Mouse (Mus musculus) layer of hippocampus, adult 11-12 months (tissue): ENCODE measurements at regions not wholly inside any gene's neighbourhood (a gene's known extent, or its start where the extent isn't known, plus 50 kb on each side); places are given as distances from the start of the nearest gene placed in this dataset.

Experiments used
- DNase-seq: peaks from one replicate; pipeline ENCODE4 v3.0.0; 2022; ENCODE audit warnings: low spot score

- no peak for DNase-seq
These were observed 54.7 kb downstream of the Spry2 start for GRCm38 (mm10) chr14:105841888-105842287.

- DNase-seq = no peak
These were observed 59.1 kb downstream of the Spry2 start for GRCm38 (mm10) chr14:105837533-105837932.

GRCm38 (mm10) chr14:105830701-105831100 is 65.9 kb downstream of the Spry2 start:
- DNase-seq = no peak

GRCm38 (mm10) chr14:105830301-105830700 is 66.3 kb downstream of the Spry2 start:
- no peak for DNase-seq

- DNase-seq = no peak
These were observed 73.5 kb downstream of the Spry2 start for GRCm38 (mm10) chr14:105823129-105823528.

GRCm38 (mm10) chr14:105822653-105823052 is 74.0 kb downstream of the Spry2 start:
- DNase-seq = no peak

GRCm38 (mm10) chr14:105819534-105819933 is 77.1 kb downstream of the Spry2 start:
- no peak for DNase-seq

- DNase-seq = no peak
These were observed 77.8 kb downstream of the Spry2 start for GRCm38 (mm10) chr14:105818841-105819240.

- DNase-seq = no peak
These were observed 79.1 kb downstream of the Spry2 start for GRCm38 (mm10) chr14:105817481-105817880.

GRCm38 (mm10) chr14:105815827-105816226 is 80.8 kb downstream of the Spry2 start:
- no peak for DNase-seq

GRCm38 (mm10) chr14:105815281-105815680 is 81.3 kb downstream of the Spry2 start:
- DNase-seq = no peak

- DNase-seq = no peak
These were observed 83.0 kb downstream of the Spry2 start for GRCm38 (mm10) chr14:105813661-105814060.

- no peak for DNase-seq
These were observed 83.5 kb downstream of the Spry2 start for GRCm38 (mm10) chr14:105813097-105813496.

- DNase-seq = no peak
These were observed 90.9 kb downstream of the Spry2 start for GRCm38 (mm10) chr14:105805762-105806161.

GRCm38 (mm10) chr14:105805362-105805761 is 91.3 kb downstream of the Spry2 start:
- no peak for DNase-seq

- DNase-seq = no peak
These were observed 91.9 kb downstream of the Spry2 start for GRCm38 (mm10) chr14:105804761-105805160.

GRCm38 (mm10) chr14:105803281-105803680 is 93.3 kb downstream of the Spry2 start:
- no peak for DNase-seq

- no peak for DNase-seq
These were observed 93.9 kb downstream of the Spry2 start for GRCm38 (mm10) chr14:105802529-105803280.

- DNase-seq = no peak
These were observed 96.3 kb downstream of the Spry2 start for GRCm38 (mm10) chr14:105800142-105800925.

- no peak for DNase-seq
These were observed 97.2 kb downstream of the Spry2 start for GRCm38 (mm10) chr14:105799401-105799861.

GRCm38 (mm10) chr14:105793010-105793702 is 103.5 kb downstream of the Spry2 start:
- DNase-seq = no peak

- no peak for DNase-seq
These were observed 106.2 kb downstream of the Spry2 start for GRCm38 (mm10) chr14:105790441-105790840.

- DNase-seq = no peak
These were observed 113.2 kb downstream of the Spry2 start for GRCm38 (mm10) chr14:105783428-105783827.
